Mouse (Mus musculus) c-Kit-positive CD71-positive TER-119-negative erythroid progenitor cells, embryonic 14.5 days (primary cell): ENCODE measurements around the gene Ap2a1.
"Not testable (repeated sequence)": the region's sequence is repeated elsewhere in the genome, so short reads cannot be mapped to it uniquely, and the experiment has no call there.

Experiments
- DNase-seq: peaks from one replicate; pipeline ENCODE4 v3.0.0-alpha.2; 2013; ENCODE audit warnings: low read depth

Ap2a1 gene

DNA sequence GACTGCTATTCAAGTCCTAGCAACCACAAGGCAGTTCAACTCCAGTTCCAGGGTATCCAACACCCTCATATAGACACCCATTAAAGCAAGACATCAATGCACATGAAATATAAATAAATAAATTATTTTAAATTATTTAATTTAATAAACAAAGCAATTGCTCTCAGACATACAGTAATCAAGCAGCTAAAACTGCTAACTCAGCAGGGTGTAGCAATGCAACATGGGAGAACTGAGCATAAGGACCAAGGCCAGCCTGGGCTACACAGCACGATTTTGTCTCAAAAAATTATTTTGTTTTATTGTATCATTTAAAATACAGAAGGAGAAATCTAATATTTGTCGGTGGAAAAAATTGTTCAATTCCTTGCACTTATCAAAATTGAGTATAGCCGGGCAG, 35.1 kb downstream of the Ap2a1 start:
- no peak for DNase-seq

DNA sequence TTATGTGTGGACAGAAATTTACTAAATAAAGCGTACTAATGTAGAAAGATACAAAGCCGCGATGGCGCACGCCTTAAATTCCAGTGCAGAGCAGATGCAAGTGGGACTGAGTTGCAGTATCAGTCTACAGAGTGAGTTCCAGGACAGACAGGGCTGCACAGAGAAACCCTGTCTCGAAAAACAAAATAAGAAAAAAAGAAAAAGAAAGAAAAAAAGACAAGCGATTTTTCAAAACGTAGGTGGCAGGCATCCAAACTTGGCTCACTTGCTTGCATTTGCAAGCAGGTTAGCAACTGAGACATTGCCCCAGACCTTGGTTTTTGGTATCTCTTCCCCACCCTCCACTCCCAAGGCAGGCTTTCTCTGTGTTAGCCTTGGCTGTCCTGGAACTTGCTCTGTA, 36.1 kb downstream of the Ap2a1 start:
- no peak for DNase-seq

DNA sequence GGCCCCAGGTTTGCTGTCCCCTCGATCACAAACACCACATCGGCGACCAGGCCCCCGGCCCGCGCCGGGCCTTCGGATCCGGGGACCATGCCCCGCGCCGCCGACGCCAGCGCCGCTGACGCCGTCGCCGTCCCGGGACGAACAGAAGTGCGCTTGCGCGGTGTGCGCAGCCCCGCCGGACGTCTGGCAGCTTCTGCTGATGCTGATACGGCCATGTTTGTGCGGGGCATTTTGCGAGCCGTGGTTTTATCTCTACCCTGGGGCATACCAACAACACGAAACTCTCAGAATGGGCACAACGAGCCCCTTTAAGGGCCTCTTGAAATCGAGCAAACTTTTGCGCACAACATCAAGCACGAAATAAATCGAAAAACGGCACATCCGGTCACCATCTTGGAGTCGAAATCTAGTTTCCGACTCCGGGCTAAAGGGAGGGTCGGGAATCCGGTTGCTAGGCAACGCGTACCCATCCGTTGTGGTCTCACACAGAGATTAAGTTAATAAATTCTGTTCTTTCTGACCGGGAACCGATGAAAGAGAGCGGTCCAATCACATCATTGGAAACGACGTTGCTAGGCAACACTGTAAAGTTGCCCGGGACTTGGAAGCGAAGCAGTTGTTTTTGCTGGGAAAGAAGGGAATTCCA, 36.9 kb downstream of the Ap2a1 start, which contains the start of gene Med25:
Med25 (minus strand) TSS at position 437 of the 646 bp plus-strand sequence.
- DNase-seq = peak; percentile 74

DNA sequence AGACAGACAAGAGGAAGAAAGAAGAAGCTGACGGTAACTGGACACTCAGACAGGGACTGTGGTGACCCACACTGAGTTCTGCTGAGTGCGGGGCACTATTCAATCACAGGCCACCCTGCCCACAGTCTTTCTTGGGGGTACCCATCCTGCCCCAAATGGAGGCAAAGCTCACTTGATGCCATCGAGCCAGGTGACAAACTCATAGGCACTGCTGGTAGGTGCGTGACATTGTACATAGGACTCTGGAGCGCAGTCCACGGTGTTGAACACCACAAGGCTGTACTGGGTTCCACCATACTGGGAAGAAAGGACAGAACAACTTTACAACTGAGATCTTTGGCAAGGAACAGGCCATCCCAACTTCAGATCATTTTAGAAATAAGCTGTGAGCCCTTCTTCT, 37.7 kb downstream of the Ap2a1 start:
- DNase-seq = no peak

DNA sequence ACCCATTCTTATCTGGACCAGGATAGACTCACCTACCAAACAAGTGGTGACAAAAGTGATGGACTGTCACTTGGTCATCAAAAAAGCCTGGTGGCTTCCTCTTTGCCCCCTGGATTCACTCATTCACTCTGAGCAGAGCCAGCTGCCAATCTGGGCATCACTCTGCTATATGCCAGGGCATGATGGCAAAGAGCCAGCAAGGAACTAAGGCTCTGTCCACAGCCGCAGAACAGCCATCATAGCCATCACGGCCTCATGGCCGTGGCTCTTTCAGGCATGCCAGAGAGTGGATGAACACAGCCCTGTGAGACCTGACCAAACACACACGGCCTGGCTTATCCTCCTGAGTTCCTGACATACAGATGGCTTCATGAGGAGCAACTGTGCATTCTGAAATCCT, 38.6 kb downstream of the Ap2a1 start:
- no peak for DNase-seq

GRCm38 (mm10) chr7:44890180-44890579, 39.1 kb downstream of the Ap2a1 start:
- DNase-seq = no peak

GRCm38 (mm10) chr7:44888256-44889105, 40.8 kb downstream of the Ap2a1 start:
- DNase-seq = no peak

- DNase-seq = no peak
Observed at GRCm38 (mm10) chr7:44886964-44887363, 42.3 kb downstream of the Ap2a1 start.

DNA sequence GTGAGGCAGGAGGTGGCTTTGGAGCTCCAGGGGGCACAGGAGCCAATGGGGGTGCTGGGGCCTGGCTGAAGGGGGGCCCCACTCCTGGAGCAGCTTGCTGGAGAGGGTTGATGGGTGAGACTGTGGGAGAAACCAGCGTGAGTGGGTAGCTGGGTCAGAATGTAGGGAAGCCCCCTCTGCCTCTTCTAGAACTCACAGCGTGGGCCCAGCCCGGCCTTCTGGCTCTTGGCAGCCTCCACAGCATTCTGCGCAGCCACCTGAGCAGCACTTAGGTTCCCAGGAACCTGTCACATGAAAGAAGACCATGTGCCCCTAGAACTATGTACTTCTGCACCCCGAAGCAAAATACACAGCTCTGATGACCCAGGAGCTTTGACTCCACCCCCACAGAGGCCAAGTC, 44.7 kb downstream of the Ap2a1 start:
- no peak for DNase-seq

DNA sequence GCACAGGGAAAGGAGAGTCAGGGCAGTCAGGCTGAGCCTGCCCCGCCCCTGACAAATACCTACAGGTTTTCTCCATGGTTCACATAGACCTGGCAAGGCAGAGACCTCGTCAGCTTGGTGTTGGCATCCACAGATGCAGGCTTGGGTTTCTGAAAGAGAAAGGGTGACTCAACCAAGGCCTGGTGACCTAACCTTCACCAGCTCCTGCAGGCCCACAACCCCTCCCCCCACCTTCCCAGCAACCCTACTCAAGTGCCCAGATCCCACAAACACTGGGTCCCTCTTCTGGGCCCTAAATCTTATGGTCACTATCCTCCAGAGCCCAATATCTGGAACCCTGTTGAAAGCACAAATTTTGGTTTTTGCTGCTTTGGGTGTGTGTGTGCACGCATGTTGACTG, 46.3 kb downstream of the Ap2a1 start:
- no peak for DNase-seq

- DNase-seq = no peak
Observed at GRCm38 (mm10) chr7:44877833-44878232, 51.5 kb downstream of the Ap2a1 start.

- DNase-seq = not testable (repeated sequence)
Observed at GRCm38 (mm10) chr7:44871774-44872173, 57.5 kb downstream of the Ap2a1 start.

- no peak for DNase-seq
Observed at GRCm38 (mm10) chr7:44871181-44871580, 58.1 kb downstream of the Ap2a1 start.

DNA sequence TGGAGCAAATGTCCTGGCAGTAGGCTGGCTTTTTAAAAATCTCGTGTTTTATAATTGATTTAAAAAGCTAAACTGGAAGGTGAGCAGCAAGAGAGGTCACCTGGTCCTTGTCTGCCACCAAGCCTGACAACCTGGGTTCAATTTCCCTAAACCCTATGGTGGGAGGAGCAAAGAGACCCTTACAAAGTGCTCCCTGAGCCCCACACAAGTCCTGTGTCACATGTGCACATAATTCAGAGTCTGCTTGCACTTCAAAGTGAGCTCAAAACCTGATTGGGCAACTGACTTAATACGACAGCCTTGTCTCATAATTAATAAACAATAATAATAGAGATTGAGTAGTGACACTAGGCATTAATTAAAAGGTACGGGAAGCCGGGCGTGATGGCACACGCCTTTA, 58.7 kb downstream of the Ap2a1 start:
- no peak for DNase-seq

DNA sequence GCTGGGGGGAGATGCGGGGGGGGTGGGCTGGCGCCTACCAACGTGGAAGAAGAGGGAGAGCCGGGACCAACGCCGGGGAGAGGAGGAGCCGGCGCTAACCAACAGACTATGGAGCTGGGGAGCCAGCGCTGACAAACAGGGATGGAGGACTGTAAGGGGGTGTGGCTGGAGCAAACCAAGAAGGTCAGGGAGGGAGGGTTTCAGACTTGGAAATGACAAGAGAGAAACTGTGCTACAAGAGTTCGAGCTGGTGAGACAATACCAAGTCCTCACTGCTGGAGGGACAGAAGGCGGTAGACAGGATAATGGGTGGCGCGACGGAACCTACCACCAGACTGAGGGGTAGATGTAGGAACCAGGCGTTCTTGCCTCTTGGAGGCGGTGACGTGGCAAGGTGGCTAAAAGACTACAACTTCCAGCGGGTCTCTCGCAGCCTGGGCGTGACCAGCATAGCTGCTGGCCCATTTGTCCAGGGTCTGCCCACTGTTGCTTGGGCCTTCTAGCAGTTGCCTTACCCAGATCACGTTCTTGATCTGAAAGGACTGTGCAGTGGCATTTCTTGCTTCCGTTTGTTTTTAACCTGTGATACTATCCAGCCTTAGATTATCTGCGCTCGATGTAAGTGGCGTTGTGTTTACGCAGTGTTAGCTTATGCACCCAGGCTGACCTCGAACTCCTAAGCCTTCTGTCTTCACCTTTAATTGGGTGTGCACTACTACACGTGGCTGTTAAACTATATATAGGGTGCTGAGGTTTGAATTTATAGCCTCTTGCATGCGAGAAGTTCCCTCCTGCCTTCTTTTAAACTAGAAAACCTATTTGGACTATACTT, 59.4 kb downstream of the Ap2a1 start, which contains the start of gene Ptov1:
Ptov1 (minus strand) TSS at position 92 of the 832 bp plus-strand sequence.
- peak; percentile 89 for DNase-seq

GRCm38 (mm10) chr7:44868919-44869696, 60.2 kb downstream of the Ap2a1 start:
- no peak for DNase-seq

GRCm38 (mm10) chr7:44868465-44868864, 60.8 kb downstream of the Ap2a1 start:
- DNase-seq = no peak

DNA sequence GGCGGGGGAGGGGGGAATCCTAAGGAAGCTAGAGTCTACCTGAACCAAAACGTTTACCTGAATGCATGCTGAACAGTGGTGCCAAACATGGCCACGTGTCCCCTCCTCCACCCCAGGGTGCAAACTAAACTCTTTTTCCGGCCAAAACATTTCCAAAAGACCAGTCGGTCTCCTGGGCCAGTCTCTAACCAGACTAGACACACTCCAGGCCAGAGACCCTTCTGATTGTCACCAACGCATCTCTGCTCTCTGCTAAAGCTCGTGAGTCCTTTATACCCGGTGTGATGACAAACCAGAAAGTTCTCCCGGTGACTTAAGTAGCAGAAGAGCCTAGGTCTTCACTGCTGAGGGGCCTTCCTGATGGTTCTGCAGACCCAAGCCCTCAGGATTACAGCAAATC, 61.5 kb downstream of the Ap2a1 start:
- no peak for DNase-seq

DNA sequence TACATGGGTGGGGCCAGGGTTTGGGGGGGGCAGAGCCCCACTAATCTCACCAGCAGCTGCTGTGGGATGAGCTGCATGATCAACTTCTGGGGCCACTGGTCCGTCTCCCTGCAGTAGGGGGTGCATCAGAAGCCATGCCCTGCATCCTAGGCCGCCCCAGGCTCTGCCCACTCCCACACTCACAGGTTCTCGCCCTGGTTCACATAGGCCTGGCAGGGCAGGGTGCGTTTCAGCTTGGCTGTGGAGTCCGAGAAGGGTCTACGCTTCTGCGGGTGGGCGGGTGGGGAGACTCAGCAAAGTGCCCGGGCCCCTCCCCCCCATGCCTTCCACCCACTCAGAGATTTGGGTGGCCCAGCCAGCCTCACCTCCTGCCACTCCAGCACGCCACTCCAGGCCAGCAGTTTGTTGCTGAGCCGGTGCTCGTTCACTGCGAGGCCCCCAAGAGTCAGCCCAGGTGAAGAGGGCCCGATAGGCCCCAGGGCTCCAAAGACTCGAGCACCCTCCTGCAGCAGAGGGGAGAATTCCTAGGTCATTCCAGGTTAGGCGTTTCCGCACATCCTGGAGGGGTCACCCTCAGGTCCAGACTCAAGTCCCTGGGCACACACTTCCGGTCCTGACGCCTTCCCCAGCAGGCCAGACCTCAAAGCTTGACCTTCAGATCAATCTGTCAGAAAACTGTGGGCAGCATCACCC, 62.1 kb downstream of the Ap2a1 start:
- no peak for DNase-seq

DNA sequence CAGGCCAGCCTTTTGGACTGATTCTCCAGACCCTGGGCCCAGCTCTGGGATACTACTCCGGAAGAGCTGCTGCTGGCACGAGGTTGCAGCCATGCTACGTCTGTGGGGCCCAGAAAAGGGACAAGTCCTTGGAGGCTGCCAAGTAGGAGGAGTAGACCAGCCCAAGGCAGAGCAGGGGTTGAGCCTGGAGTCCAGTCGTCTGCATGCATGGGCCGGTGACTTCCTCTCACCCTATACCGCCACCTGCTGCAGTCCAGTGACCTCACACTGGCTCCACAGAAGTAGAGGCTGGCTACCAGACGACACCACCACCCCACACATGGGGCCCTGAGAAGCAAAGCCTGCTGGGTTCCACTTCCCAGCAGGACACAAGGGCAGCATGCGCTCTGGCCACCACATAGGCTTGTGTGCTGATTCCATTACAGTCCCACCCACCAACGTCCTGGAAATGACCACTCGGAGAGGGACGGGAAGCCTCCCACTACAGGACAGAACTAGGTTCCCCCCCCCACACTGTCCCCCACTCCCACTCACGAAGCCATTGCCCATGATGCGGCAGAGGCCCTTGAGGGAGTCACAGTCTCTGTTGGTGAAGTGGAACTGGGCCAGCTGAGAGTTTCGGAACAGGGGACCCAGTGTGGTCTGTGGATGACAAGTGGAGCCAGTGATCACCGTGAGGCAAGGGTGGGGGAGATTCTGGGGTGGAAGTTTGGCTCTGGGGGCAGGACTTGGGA, 62.9 kb downstream of the Ap2a1 start:
- no peak for DNase-seq
